Mouse (Mus musculus) kidney, adult 9 months (tissue): ENCODE results near the gene Vil1.

ENCODE experiments used
- DNase-seq: peaks from one replicate; pipeline ENCODE4 v3.0.0; 2022

Vil1 gene

DNA sequence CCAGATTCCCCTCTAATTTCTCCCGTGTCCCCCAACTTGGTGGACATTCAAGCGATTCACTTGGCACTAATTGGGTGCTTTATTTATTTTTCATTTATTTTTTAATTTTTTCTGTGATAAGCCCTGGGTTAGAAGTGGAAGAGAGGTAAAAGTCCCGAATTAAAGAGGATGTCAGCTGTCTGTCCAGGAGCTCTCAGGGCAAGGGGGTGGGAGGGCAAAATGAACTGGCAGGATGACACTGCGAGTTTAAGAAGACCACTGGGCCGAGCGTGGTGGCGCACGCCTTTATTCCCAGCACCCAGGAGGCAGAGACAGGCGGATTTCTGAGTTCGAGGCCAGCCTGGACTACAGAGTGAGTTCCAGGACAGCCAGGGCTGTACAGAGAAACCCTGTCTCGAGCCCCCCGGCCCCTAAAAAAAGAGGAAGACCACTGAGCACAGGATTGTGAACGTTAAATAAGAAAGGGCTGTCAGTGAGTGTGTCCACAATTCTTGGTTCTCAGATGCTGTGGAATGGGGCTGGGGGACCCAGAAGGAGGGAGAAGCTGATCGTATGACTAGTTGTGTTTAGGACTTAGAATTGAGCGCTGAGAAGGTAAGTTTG lies 21.7 kb upstream of the Vil1 start:
- no peak for DNase-seq

- no peak for DNase-seq
These were observed 20.7 kb upstream of the Vil1 start for GRCm38 (mm10) chr1:74388398-74388920.

- DNase-seq, result no peak
These were observed 19.3 kb upstream of the Vil1 start for GRCm38 (mm10) chr1:74389831-74390286.

- peak; percentile 70 for DNase-seq
These were observed 18.8 kb upstream of the Vil1 start for GRCm38 (mm10) chr1:74390287-74390906.

DNA sequence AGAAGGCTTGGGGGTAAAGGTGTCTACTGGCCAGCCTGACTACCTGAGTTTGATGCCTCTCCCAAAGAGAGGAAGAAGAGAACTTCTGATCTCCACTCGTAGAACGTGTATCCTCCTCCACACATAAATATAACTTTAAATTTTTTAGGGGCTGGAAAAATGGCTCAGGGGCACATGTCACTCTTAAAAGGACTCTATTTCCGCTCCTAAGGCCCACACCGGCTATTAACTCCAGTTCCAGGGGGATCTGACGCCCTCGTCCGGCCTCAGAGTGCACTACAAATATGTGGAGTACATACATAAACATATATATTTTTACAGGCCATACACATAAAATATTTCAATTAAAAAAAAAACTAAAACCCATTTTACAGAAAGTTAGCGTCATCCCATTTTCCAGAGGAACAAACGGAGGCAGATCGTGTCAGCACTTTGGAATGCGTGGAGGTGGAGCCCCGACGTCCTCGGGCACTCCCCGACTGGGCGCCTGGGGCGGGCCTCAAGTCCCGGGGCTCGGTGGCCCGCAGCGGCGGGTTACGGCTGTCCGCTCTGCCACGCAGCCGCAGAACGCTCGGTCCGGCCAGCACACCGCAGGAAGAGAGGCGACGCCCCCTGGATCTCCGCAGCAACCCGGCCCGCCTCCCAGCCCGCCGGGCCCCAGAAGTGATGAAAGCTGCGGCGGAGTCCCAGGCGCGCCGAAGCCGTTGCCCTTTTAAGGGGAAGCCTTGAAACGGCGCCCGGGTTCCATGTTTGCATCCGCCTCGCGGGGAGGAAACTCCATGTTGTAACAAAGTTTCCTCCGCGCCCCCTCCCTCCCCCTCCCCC lies 18.0 kb upstream of the Vil1 start, which contains the start of gene Ctdsp1:
Gene Ctdsp1 (plus strand): TSS at position 586 of the 825 bp plus-strand sequence.
- peak; percentile 99 for DNase-seq

- DNase-seq, result peak; percentile 87
These were observed 17.2 kb upstream of the Vil1 start for GRCm38 (mm10) chr1:74391844-74392441.

- DNase-seq, result peak; percentile 86
These were observed 16.7 kb upstream of the Vil1 start for GRCm38 (mm10) chr1:74392446-74392994.

DNA sequence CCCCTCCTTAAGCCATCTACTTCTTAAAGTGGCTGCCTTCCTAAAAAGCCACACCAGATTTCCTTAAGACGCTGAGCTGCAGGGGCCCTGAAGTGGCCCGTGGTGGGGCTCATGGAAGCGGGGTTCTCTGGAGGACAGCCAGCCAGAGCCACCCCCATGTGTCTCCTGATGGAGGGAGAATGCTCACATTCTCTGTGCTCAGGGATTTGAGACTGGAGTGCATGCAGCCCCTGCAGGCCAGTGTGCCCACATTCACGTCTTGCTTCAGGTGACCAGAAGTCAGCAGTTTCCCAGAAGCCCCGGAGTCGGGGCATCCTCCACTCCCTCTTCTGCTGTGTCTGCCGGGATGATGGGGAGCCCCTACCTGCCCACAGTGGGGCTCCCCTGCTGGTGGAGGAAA lies 16.2 kb upstream of the Vil1 start:
- peak; percentile 56 for DNase-seq

DNA sequence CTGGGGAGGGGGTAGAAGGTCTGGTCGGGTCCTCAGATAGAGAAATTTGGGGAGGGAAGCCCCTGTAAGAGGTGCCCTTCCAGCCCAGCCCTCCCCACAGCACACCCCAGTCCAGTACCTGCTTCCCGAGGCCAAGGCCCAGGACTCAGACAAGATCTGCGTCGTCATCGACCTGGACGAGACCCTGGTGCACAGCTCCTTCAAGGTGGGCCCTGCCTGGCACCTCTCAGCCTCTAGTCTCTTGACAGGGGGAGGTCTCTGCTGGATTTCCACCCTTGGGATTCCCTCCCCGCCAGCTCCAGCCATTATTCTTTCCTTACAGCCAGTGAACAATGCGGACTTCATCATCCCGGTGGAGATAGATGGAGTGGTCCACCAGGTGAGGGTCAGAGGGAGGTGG lies 15.5 kb upstream of the Vil1 start:
- no peak for DNase-seq

- DNase-seq, result no peak
These were observed 14.9 kb upstream of the Vil1 start for GRCm38 (mm10) chr1:74394311-74394710.

DNA sequence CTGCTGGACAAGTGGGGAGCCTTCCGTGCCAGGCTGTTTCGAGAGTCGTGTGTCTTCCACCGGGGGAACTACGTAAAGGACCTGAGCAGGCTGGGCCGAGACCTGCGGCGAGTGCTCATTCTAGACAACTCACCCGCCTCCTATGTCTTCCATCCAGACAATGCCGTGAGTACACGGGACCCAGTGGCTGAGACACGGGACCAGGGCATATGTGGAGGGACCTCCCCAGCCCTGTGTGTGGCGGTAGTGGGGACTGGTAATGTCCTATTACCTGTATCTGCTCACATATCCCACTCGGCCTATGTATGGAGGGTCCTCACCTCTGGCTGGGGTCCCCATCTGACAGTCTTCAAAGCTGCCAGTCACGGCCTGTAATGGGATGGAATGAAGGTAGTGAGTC lies 14.3 kb upstream of the Vil1 start:
- DNase-seq, result no peak

DNA sequence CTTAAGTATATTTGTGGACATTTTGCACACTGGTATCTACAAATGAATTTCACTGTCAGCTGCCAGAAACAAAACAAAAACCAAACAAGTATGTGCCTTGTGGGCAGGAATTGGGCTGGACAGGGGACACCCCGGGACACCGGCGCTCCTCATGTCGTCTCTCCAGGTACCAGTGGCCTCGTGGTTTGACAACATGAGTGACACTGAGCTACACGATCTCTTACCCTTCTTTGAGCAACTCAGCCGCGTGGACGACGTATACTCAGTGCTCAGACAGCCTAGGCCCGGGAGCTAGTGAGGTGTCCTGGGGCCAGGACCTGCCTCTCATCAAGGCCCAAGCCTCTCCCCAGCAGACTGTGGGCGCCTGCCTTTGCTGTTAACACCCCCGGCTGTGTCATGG lies 13.9 kb upstream of the Vil1 start:
- no peak for DNase-seq

DNA sequence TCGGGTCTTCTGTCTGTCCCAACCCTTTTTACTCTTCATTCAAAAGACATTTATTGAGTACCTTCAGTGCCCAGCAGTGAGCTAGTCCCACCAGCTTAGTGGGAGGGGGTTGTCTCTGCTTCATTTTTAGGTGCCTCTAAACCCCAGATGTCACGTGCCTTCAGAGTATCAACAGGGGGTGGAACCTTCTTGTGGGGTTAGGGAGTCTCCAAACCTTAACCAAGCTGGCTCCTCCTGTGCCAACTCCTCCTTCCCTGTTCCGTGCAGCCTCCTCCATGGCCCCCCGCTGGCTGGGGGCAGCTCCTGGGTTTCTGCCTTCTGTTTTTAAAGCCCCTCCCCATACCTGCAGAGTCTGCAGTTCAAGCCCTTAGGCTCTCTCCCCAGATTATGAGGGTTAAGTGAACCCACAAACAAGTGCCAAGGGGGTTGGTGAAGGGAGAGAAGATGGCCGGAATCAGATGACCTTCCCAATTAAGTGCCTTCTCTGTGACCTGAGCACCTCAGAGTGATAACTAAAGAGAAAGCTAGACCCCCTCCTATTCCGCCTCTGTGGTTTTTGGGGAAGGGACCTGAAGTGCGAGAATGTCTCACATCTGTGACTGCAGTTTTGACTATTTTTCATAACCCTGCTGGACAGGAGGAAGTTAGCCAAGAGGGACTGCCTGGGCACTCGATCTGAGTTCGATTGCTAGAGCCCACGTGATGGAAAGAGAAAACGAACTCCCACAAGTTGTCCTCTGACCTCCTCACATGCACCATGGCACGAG lies 12.5 kb upstream of the Vil1 start:
- DNase-seq, result peak; percentile 87

DNA sequence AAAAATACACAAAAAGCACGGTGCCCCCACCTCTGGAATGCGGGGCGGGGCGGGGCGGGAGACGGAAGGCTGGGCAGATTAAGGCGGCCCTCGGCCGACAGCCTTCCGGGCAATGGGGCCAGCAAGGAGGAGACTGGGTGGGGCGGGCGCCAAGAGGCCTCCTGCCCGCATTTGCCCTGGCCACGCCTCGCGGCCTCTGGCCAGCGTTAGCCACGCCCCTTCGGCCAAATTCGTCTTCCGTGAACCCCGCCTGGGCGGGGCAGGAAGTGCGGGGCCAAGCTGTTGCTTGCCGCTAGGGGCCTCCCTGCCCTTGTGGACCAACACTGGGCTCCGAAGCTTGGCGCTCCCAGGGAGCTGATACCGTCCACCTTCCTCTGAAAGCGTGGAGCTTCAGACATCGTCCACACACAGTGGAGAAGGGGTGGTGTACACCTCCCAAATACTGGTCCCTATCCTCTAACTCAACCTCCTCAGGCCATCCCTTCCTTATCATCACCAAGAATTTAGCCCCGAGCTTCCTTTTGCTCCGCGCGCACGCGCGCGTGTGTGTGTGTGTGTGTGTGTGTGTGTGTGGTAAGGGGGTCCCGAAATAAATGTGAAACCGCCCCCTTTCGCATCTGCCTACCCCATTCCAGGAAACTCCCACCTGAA lies 11.8 kb upstream of the Vil1 start:
- DNase-seq, result peak; percentile 99

- peak; percentile 86 for DNase-seq
These were observed 11.2 kb upstream of the Vil1 start for GRCm38 (mm10) chr1:74397919-74398451.

DNA sequence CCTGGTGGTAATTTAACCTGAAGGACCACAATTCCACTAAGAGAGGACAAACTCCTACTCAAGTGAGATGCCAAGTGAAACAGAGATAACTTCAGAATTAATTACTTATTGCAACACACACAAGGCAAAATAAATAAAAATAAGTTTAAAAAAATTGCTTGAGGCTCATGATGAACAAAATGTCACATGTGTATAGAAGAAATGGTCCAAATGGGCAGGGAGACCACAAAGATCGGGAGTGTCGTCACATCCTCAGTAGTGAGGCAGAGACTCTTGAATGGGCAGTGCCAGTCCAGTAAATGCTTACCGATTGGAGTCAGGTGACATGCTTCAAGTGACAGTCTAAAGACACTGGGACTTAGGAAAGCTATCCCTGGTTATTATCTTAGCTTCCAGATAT lies 8.6 kb upstream of the Vil1 start:
- DNase-seq, result no peak

GRCm38 (mm10) chr1:74401015-74401702 lies 8.0 kb upstream of the Vil1 start:
- DNase-seq, result no peak

DNA sequence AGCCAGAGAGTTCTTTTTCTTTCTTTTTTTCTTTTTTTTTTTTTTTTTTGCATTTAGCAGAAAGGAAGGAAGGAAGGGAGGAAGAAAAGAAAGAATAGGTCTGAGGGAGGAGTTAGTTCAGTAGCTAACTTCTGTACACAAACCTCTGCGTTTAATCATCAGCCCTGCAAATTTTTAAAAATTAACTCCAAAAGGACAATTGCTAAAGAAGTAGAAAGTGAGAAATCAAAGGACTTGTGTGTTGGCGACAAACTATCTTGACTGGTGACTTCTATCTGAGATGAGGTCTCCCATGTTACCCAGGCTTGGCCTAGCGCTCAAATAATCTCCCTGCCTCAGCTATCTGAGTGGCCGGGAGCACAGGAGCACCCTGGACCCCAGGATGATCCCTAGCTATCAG lies 5.0 kb upstream of the Vil1 start:
- DNase-seq, result peak; percentile 61

DNA sequence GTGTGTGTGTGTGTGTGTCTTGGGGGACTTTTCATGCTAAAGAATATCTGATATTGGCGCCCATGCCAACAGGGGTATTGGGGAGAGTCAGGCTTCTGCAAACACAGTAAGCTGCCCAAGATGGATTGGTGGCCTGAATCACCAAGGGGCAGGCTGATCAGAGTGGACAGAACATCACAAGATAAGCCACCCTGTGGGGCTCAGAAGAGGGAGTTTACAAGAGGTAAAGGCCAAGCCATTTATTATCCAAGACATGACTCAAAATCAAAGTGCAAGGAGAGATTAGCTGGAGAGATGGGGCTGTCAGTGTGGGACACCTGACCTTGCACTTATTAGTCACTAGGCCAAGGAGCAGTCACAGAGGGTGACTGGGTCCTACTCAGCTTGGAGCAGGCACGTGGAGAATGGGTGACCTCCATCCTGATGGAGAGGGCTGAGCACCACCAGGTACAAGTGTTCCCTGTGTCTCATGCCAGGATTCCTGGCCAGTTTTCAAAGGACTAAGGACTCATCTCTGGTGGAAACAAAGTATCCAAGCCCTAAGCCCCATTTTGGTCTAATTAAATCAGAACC lies 2.7 kb downstream of the Vil1 start:
- DNase-seq, result no peak

GRCm38 (mm10) chr1:74412711-74413110 lies 3.5 kb downstream of the Vil1 start:
- DNase-seq, result no peak
